Mouse (Mus musculus) heart, adult 11 months (tissue): ENCODE results near the gene Trim58.
A peak's percentile ranks its signal among the peaks of the same experiment; 100 is the strongest.

Experiments used
- DNase-seq: peaks from one replicate; pipeline ENCODE4 v3.0.0; 2022

Trim58 gene

GRCm38 (mm10) chr11:58655151-58655550 is 14.9 kb downstream of the Trim58 start:
- DNase-seq: no peak

- peak; percentile 79 for DNase-seq
Observed at GRCm38 (mm10) chr11:58658596-58658995, 18.3 kb downstream of the Trim58 start, which contains the start of gene Olfr322. Gene Olfr322, plus strand, starts transcription at chr11:58658782.

- DNase-seq: peak; percentile 27
Observed at GRCm38 (mm10) chr11:58669252-58669651, 29.0 kb downstream of the Trim58 start.

- DNase-seq: peak; percentile 71
Observed at GRCm38 (mm10) chr11:58671825-58672224, 31.6 kb downstream of the Trim58 start.

GRCm38 (mm10) chr11:58680799-58681198 is 40.5 kb downstream of the Trim58 start, which contains the start of gene Olfr320:
Gene Olfr320, plus strand, starts transcription at chr11:58681099.
- no peak for DNase-seq

GRCm38 (mm10) chr11:58698862-58699261 is 58.6 kb downstream of the Trim58 start, which contains the start of gene Olfr319:
Gene Olfr319, plus strand, starts transcription at chr11:58699162.
- peak; percentile 19 for DNase-seq
